Mouse (Mus musculus): Measurements from ENCODE around the gene Pcdh9. TPM values are rescaled to one million over a fixed set of nuclear protein-coding genes. Genes with fewer than 3 reads are reported as not detected.

The Pcdh9 gene
- polyA plus RNA-seq, 1 experiment, result 0.10 TPM

- no peaks in the 10 kb centered on the region for H3K36me3 ChIP-seq (ENCODE audit: control insufficient read depth, insufficient read depth, low read length)
- TF ChIP-seq POLR2A (IDR thresholded peaks at IDR 0.05; ENCODE audit: low read depth, low read length) (no peak), CTCF (IDR thresholded peaks at IDR 0.05; ENCODE audit: extremely low read depth, insufficient read length, insufficient replicate concordance, low read depth, low read length) (no peak)
- H3K27ac ChIP-seq (ENCODE audit: insufficient read depth, low read depth, low read length), result no peak overlapping the region
- H3K4me1 ChIP-seq (ENCODE audit: control insufficient read depth, insufficient read depth, insufficient read length, low read length), result no peaks in the 10 kb centered on the region
- WGBS, result 79% methylated on average over 5 of the region's 5 CpGs
- no peaks in the 10 kb centered on the region for H3K27me3 ChIP-seq (ENCODE audit: control insufficient read depth, insufficient read depth, low read length)
- H3K4me3 ChIP-seq (ENCODE audit: low read depth, low read length), result no peak overlapping the region
Measured at GRCm38 (mm10) chr14:93675273-93676068, 215.0 kb downstream of the Pcdh9 start.

- WGBS, result 27% methylated on average over 9 of the region's 9 CpGs
- H3K4me3 ChIP-seq (ENCODE audit: low read depth, low read length), result no peak overlapping the region
- no peaks in the 10 kb centered on the region for H3K27me3 ChIP-seq (ENCODE audit: control insufficient read depth, insufficient read depth, low read length)
- no peak for TF ChIP-seq CTCF (IDR thresholded peaks at IDR 0.05; ENCODE audit: extremely low read depth, insufficient read length, insufficient replicate concordance, low read depth, low read length)
- no peak for TF ChIP-seq POLR2A (IDR thresholded peaks at IDR 0.05; ENCODE audit: low read depth, low read length)
- H3K27ac ChIP-seq (ENCODE audit: insufficient read depth, low read depth, low read length), result no peak overlapping the region
- no peaks in the 10 kb centered on the region for H3K4me1 ChIP-seq (ENCODE audit: control insufficient read depth, insufficient read depth, insufficient read length, low read length)
- H3K36me3 ChIP-seq (ENCODE audit: control insufficient read depth, insufficient read depth, low read length), result no peaks in the 10 kb centered on the region
Measured at GRCm38 (mm10) chr14:93653986-93654757, 236.3 kb downstream of the Pcdh9 start.

GRCm38 (mm10) chr14:93627241-93627640 is 263.2 kb downstream of the Pcdh9 start:
- no peak overlapping the region for H3K27ac ChIP-seq (ENCODE audit: insufficient read depth, low read depth, low read length)
- no peaks in the 10 kb centered on the region for H3K27me3 ChIP-seq (ENCODE audit: control insufficient read depth, insufficient read depth, low read length)
- TF ChIP-seq POLR2A (IDR thresholded peaks at IDR 0.05; ENCODE audit: low read depth, low read length) (no peak), CTCF (IDR thresholded peaks at IDR 0.05; ENCODE audit: extremely low read depth, insufficient read length, insufficient replicate concordance, low read depth, low read length) (no peak)
- no peaks in the 10 kb centered on the region for H3K4me1 ChIP-seq (ENCODE audit: control insufficient read depth, insufficient read depth, insufficient read length, low read length)
- no peaks in the 10 kb centered on the region for H3K36me3 ChIP-seq (ENCODE audit: control insufficient read depth, insufficient read depth, low read length)
- no peak overlapping the region for H3K4me3 ChIP-seq (ENCODE audit: low read depth, low read length)
- 76% methylated on average over 2 of the region's 2 CpGs for WGBS

- H3K4me3 ChIP-seq (ENCODE audit: low read depth, low read length), result no peak overlapping the region
- H3K4me1 ChIP-seq (ENCODE audit: control insufficient read depth, insufficient read depth, insufficient read length, low read length), result no peaks in the 10 kb centered on the region
- H3K27ac ChIP-seq (ENCODE audit: insufficient read depth, low read depth, low read length), result no peak overlapping the region
- TF ChIP-seq POLR2A (IDR thresholded peaks at IDR 0.05; ENCODE audit: low read depth, low read length) (no peak), CTCF (IDR thresholded peaks at IDR 0.05; ENCODE audit: extremely low read depth, insufficient read length, insufficient replicate concordance, low read depth, low read length) (no peak)
- no peaks in the 10 kb centered on the region for H3K36me3 ChIP-seq (ENCODE audit: control insufficient read depth, insufficient read depth, low read length)
- H3K27me3 ChIP-seq (ENCODE audit: control insufficient read depth, insufficient read depth, low read length), result no peaks in the 10 kb centered on the region
- WGBS, result 80% methylated on average over 1 of the region's 1 CpGs
Measured at GRCm38 (mm10) chr14:93624144-93624543, 266.3 kb downstream of the Pcdh9 start.

GRCm38 (mm10) chr14:93621211-93621610 is 269.3 kb downstream of the Pcdh9 start:
- H3K27me3 ChIP-seq (ENCODE audit: control insufficient read depth, insufficient read depth, low read length), result no peaks in the 10 kb centered on the region
- 75% methylated on average over 9 of the region's 9 CpGs for WGBS

GRCm38 (mm10) chr14:93607546-93607945 is 282.9 kb downstream of the Pcdh9 start:
- WGBS, result 92% methylated on average over 3 of the region's 3 CpGs
- H3K27ac ChIP-seq (ENCODE audit: insufficient read depth, low read depth, low read length), result no peak overlapping the region
- H3K4me3 ChIP-seq (ENCODE audit: low read depth, low read length), result no peak overlapping the region
- TF ChIP-seq POLR2A (IDR thresholded peaks at IDR 0.05; ENCODE audit: low read depth, low read length) (no peak), CTCF (IDR thresholded peaks at IDR 0.05; ENCODE audit: extremely low read depth, insufficient read length, insufficient replicate concordance, low read depth, low read length) (no peak)
- no peaks in the 10 kb centered on the region for H3K36me3 ChIP-seq (ENCODE audit: control insufficient read depth, insufficient read depth, low read length)
- no peaks in the 10 kb centered on the region for H3K27me3 ChIP-seq (ENCODE audit: control insufficient read depth, insufficient read depth, low read length)
- no peaks in the 10 kb centered on the region for H3K4me1 ChIP-seq (ENCODE audit: control insufficient read depth, insufficient read depth, insufficient read length, low read length)

More at GRCm38 (mm10) chr14:93621211-93621610, 269.3 kb downstream of the Pcdh9 start:
- no peaks in the 10 kb centered on the region for H3K4me1 ChIP-seq (ENCODE audit: control insufficient read depth, insufficient read depth, insufficient read length, low read length)
- H3K27ac ChIP-seq (ENCODE audit: insufficient read depth, low read depth, low read length), result no peak overlapping the region
- no peak overlapping the region for H3K4me3 ChIP-seq (ENCODE audit: low read depth, low read length)
- TF ChIP-seq CTCF (IDR thresholded peaks at IDR 0.05; ENCODE audit: extremely low read depth, insufficient read length, insufficient replicate concordance, low read depth, low read length) (no peak), POLR2A (IDR thresholded peaks at IDR 0.05; ENCODE audit: low read depth, low read length) (no peak)
- H3K36me3 ChIP-seq (ENCODE audit: control insufficient read depth, insufficient read depth, low read length), result no peaks in the 10 kb centered on the region

GRCm38 (mm10) chr14:93599997-93600396 is 290.5 kb downstream of the Pcdh9 start:
- no peak overlapping the region for H3K27ac ChIP-seq (ENCODE audit: insufficient read depth, low read depth, low read length)
- H3K27me3 ChIP-seq (ENCODE audit: control insufficient read depth, insufficient read depth, low read length), result no peaks in the 10 kb centered on the region
- 73% methylated on average over 4 of the region's 4 CpGs for WGBS
- no peaks in the 10 kb centered on the region for H3K4me1 ChIP-seq (ENCODE audit: control insufficient read depth, insufficient read depth, insufficient read length, low read length)
- no peak for TF ChIP-seq CTCF (IDR thresholded peaks at IDR 0.05; ENCODE audit: extremely low read depth, insufficient read length, insufficient replicate concordance, low read depth, low read length)
- no peak for TF ChIP-seq POLR2A (IDR thresholded peaks at IDR 0.05; ENCODE audit: low read depth, low read length)
- no peak overlapping the region for H3K4me3 ChIP-seq (ENCODE audit: low read depth, low read length)
- no peaks in the 10 kb centered on the region for H3K36me3 ChIP-seq (ENCODE audit: control insufficient read depth, insufficient read depth, low read length)

All from small intestine, adult 2 months (tissue).